8 mouse cellular contexts compared by ENCODE assay signal in genomic region chr2:30435326-30436155, GRCm38 (mm10). TPM values are rescaled to one million over a fixed set of nuclear protein-coding genes. Genes with fewer than 3 reads are reported as not detected.
DNase-seq lines count a peak whose midpoint lies in the region; ATAC-seq and TF ChIP-seq lines count a peak whose summit lies in the region.

No protein-coding gene starts in this region.

- WGBS in bone marrow, adult 2 months = 31% methylated on average over 5 of the region's 5 CpGs
- 53% methylated on average over 5 of the region's 5 CpGs for WGBS in embryonic facial prominence, embryonic 14.5 days
- 43% methylated on average over 5 of the region's 5 CpGs for WGBS in liver, postnatal 0 days (ENCODE audit: insufficient replicate concordance)
- WGBS in neural tube, embryonic 14.5 days = 55% methylated on average over 5 of the region's 5 CpGs

- ATAC-seq in embryonic facial prominence, embryonic 14.5 days (ENCODE audit: low read depth) = peak; percentile 56
- ATAC-seq in liver, postnatal 0 days = peak; percentile 78
- peak; percentile 65; the same call in 1 of the 2 replicates for ATAC-seq in neural tube, embryonic 14.5 days (ENCODE audit: low read depth)

- H3K4me2 ChIP-seq in embryonic facial prominence, embryonic 14.5 days (ENCODE audit: low read depth, low read length) = no peak overlapping the region
- H3K4me2 ChIP-seq in liver, postnatal 0 days (ENCODE audit: low read depth, low read length) = no peak overlapping the region
- H3K4me2 ChIP-seq in neural tube, embryonic 14.5 days (ENCODE audit: low read depth, low read length) = no peak overlapping the region

- H3K9me3 ChIP-seq in ES-Bruce4 (replicated peaks; ENCODE audit: control insufficient read depth, insufficient read depth, low read length, poor library complexity, severe bottlenecking) = no peaks in the 10 kb centered on the region
- no peaks in the 10 kb centered on the region for H3K9me3 ChIP-seq in embryonic facial prominence, embryonic 14.5 days (ENCODE audit: control insufficient read depth, low read length)
- H3K9me3 ChIP-seq in liver, postnatal 0 days (ENCODE audit: low read length) = no peaks in the 10 kb centered on the region
- H3K9me3 ChIP-seq in neural tube, embryonic 14.5 days (ENCODE audit: control insufficient read depth, low read length) = no peaks in the 10 kb centered on the region

- TF ChIP-seq CTCF in ES-Bruce4 (IDR thresholded peaks at IDR 0.05; ENCODE audit: low read depth, low read length) = peak; percentile 95
- peak; percentile 99 for TF ChIP-seq CTCF in bone marrow, adult 2 months (IDR thresholded peaks at IDR 0.05; ENCODE audit: control insufficient read depth, insufficient read depth, low read length)
- TF ChIP-seq CTCF in liver, postnatal 0 days (IDR thresholded peaks at IDR 0.05; ENCODE audit: low read depth) = peak; percentile 96

- H3K36me3 ChIP-seq in ES-Bruce4 (ENCODE audit: control insufficient read depth, insufficient read depth, low read length, poor library complexity, severe bottlenecking) = peaks cover 33% of the 10 kb centered on the region
- peaks cover 77% of the 10 kb centered on the region for H3K36me3 ChIP-seq in embryonic facial prominence, embryonic 14.5 days (ENCODE audit: control insufficient read depth, insufficient read depth, low read length)
- H3K36me3 ChIP-seq in liver, postnatal 0 days (replicated peaks; ENCODE audit: insufficient read depth, low read length) = peaks cover 83% of the 10 kb centered on the region
- peaks cover 51% of the 10 kb centered on the region for H3K36me3 ChIP-seq in neural tube, embryonic 14.5 days (ENCODE audit: control insufficient read depth, insufficient read depth, low read length)

- peak; percentile 80 for DNase-seq in embryonic facial prominence, embryonic 14.5 days (ENCODE audit: low spot score)
- DNase-seq in heart, postnatal 10 days = peak; percentile 81 to 85
- peak; percentile 70 to 81 for DNase-seq in kidney, postnatal 25 days
- DNase-seq in liver, postnatal 0 days = peak; percentile 74
- peak; percentile 28 to 73 for DNase-seq in thymus, postnatal 10 days (ENCODE audit: low spot score in 2 of 2)

- no peaks in the 10 kb centered on the region for H3K27me3 ChIP-seq in ES-Bruce4 (ENCODE audit: control insufficient read depth, insufficient read depth, low read length, poor library complexity, severe bottlenecking)
- H3K27me3 ChIP-seq in embryonic facial prominence, embryonic 14.5 days (replicated peaks; ENCODE audit: control insufficient read depth, insufficient read depth, low read length) = no peaks in the 10 kb centered on the region
- no peaks in the 10 kb centered on the region for H3K27me3 ChIP-seq in liver, postnatal 0 days (ENCODE audit: insufficient read depth, low read length)
- H3K27me3 ChIP-seq in neural tube, embryonic 14.5 days (ENCODE audit: control insufficient read depth, insufficient read depth, low read length) = no peaks in the 10 kb centered on the region

- intact Hi-C loops in heart, postnatal 10 days (cut with DNase I) = loop anchor here (1.0 to 5.0 kb wide), 4 partner anchors 109 to 499 kb away; no protein-coding TSS in a partner anchor

- TF ChIP-seq EP300 in ES-Bruce4 (IDR thresholded peaks at IDR 0.05; ENCODE audit: insufficient read depth, low read depth, low read length) = no peak
- TF ChIP-seq EP300 in liver, postnatal 0 days (IDR thresholded peaks at IDR 0.05; ENCODE audit: low read depth) = no peak

- no peak overlapping the region for H3K4me3 ChIP-seq in ES-Bruce4 (ENCODE audit: low read depth, low read length)
- H3K4me3 ChIP-seq in bone marrow, adult 2 months (replicated peaks; ENCODE audit: control insufficient read depth, low read depth, low read length) = no peak overlapping the region
- no peak overlapping the region for H3K4me3 ChIP-seq in embryonic facial prominence, embryonic 14.5 days (ENCODE audit: low read depth, low read length)
- no peak overlapping the region for H3K4me3 ChIP-seq in liver, postnatal 0 days (ENCODE audit: low read depth, low read length)
- no peak overlapping the region for H3K4me3 ChIP-seq in neural tube, embryonic 14.5 days (ENCODE audit: low read depth, low read length)

- H3K9ac ChIP-seq in ES-Bruce4 (ENCODE audit: low read depth, poor library complexity, severe bottlenecking) = no peak overlapping the region
- no peak overlapping the region for H3K9ac ChIP-seq in embryonic facial prominence, embryonic 14.5 days (ENCODE audit: low read depth, low read length)
- H3K9ac ChIP-seq in liver, postnatal 0 days (replicated peaks) = no peak overlapping the region
- no peak overlapping the region for H3K9ac ChIP-seq in neural tube, embryonic 14.5 days (replicated peaks; ENCODE audit: low read depth, low read length)

- no peak overlapping the region for H3K27ac ChIP-seq in ES-Bruce4 (ENCODE audit: insufficient read depth, low read length)
- H3K27ac ChIP-seq in bone marrow, adult 2 months (ENCODE audit: control insufficient read depth, insufficient read depth, low read depth, low read length, poor library complexity) = no peak overlapping the region
- H3K27ac ChIP-seq in embryonic facial prominence, embryonic 14.5 days (replicated peaks; ENCODE audit: low read depth, low read length) = no peak overlapping the region
- no peak overlapping the region for H3K27ac ChIP-seq in liver, postnatal 0 days (ENCODE audit: low read depth)
- no peak overlapping the region for H3K27ac ChIP-seq in neural tube, embryonic 14.5 days (ENCODE audit: low read depth, low read length)

- H3K4me1 ChIP-seq in ES-Bruce4 (ENCODE audit: control insufficient read depth, insufficient read depth, low read length) = no peaks in the 10 kb centered on the region
- no peaks in the 10 kb centered on the region for H3K4me1 ChIP-seq in bone marrow, adult 2 months (ENCODE audit: control insufficient read depth, insufficient read depth, low read length)
- peaks cover 8% of the 10 kb centered on the region for H3K4me1 ChIP-seq in embryonic facial prominence, embryonic 14.5 days (ENCODE audit: control insufficient read depth, insufficient read depth, low read length)
- H3K4me1 ChIP-seq in liver, postnatal 0 days (ENCODE audit: insufficient read depth) = peaks cover 3% of the 10 kb centered on the region; the same call in 1 of the 2 replicates
- peaks cover 9% of the 10 kb centered on the region for H3K4me1 ChIP-seq in neural tube, embryonic 14.5 days (ENCODE audit: control insufficient read depth, insufficient read depth, low read length)

- no peak for TF ChIP-seq POLR2A in ES-Bruce4 (IDR thresholded peaks at IDR 0.05; ENCODE audit: insufficient read depth, low read length)
- TF ChIP-seq POLR2A in bone marrow, adult 2 months (IDR thresholded peaks at IDR 0.05; ENCODE audit: borderline replicate concordance, control insufficient read depth, low read depth, low read length) = no peak

RNA-seq across cellular contexts. Expression of gene Ptpa, which starts 19.7 kb away (rescaled TPM):
- polyA plus RNA-seq in ES-Bruce4 (2011; ENCODE audit: insufficient read depth, insufficient read length, low read depth, missing spikeins) = 83.1 and 91.6 TPM in 2 replicates
- 199 and 273 TPM in 2 replicates for polyA plus RNA-seq in bone marrow, adult 2 months (2011; ENCODE audit: insufficient read depth, insufficient read length, low replicate concordance, missing spikeins)
- polyA plus RNA-seq in embryonic facial prominence, embryonic 14.5 days (2014; fragmentation: Nextera tagmentation; extraction: Ambion mirVana) = 70.2 and 77.1 TPM in 2 replicates
- 100 to 1,000 TPM; 125 to 133 TPM for total RNA-seq in heart, postnatal 10 days (2021)
- polyA plus RNA-seq in liver, postnatal 0 days (2015; fragmentation: Nextera tagmentation; extraction: Ambion mirVana) = 65.6 and 76.8 TPM in 2 replicates
- 65.8 and 70.7 TPM in 2 replicates for polyA plus RNA-seq in neural tube, embryonic 14.5 days (2014; fragmentation: Nextera tagmentation; extraction: Ambion mirVana)

RNA-seq across cellular contexts. Expression of gene Crat, which starts 19.9 kb away (rescaled TPM):
- 8.9 and 12.3 TPM in 2 replicates for polyA plus RNA-seq in ES-Bruce4 (2011; ENCODE audit: insufficient read depth, insufficient read length, low read depth, missing spikeins)
- polyA plus RNA-seq in bone marrow, adult 2 months (2011; ENCODE audit: insufficient read depth, insufficient read length, low replicate concordance, missing spikeins) = 28.6 and 37.9 TPM in 2 replicates
- polyA plus RNA-seq in embryonic facial prominence, embryonic 14.5 days (2014; fragmentation: Nextera tagmentation; extraction: Ambion mirVana) = 43.5 and 46.9 TPM in 2 replicates
- 100 to 1,000 TPM; 448 to 485 TPM for total RNA-seq in heart, postnatal 10 days (2021)
- 57.5 and 64.3 TPM in 2 replicates for polyA plus RNA-seq in liver, postnatal 0 days (2015; fragmentation: Nextera tagmentation; extraction: Ambion mirVana)
- polyA plus RNA-seq in neural tube, embryonic 14.5 days (2014; fragmentation: Nextera tagmentation; extraction: Ambion mirVana) = 27.7 and 32.4 TPM in 2 replicates

RNA-seq across cellular contexts. Expression of gene Ier5l, which starts 38.5 kb away (rescaled TPM):
- 5.3 and 6.2 TPM in 2 replicates for polyA plus RNA-seq in ES-Bruce4 (2011; ENCODE audit: insufficient read depth, insufficient read length, low read depth, missing spikeins)
- 0.84 and 1.1 TPM in 2 replicates for polyA plus RNA-seq in bone marrow, adult 2 months (2011; ENCODE audit: insufficient read depth, insufficient read length, low replicate concordance, missing spikeins)
- 3.4 TPM in 2 replicates for polyA plus RNA-seq in embryonic facial prominence, embryonic 14.5 days (2014; fragmentation: Nextera tagmentation; extraction: Ambion mirVana)
- total RNA-seq in heart, postnatal 10 days (2021) = 10 to 100 TPM in 1 of 2 experiments, 1 to 10 TPM in 1; 9.5 to 12.2 TPM
- polyA plus RNA-seq in liver, postnatal 0 days (2015; fragmentation: Nextera tagmentation; extraction: Ambion mirVana) = 0.31 and 0.69 TPM in 2 replicates
- polyA plus RNA-seq in neural tube, embryonic 14.5 days (2014; fragmentation: Nextera tagmentation; extraction: Ambion mirVana) = 2.3 and 2.6 TPM in 2 replicates

RNA-seq across cellular contexts. Expression of gene Dolpp1, which starts 43.5 kb away (rescaled TPM):
- 42.3 and 44.3 TPM in 2 replicates for polyA plus RNA-seq in ES-Bruce4 (2011; ENCODE audit: insufficient read depth, insufficient read length, low read depth, missing spikeins)
- polyA plus RNA-seq in bone marrow, adult 2 months (2011; ENCODE audit: insufficient read depth, insufficient read length, low replicate concordance, missing spikeins) = 30.0 and 40.3 TPM in 2 replicates
- polyA plus RNA-seq in embryonic facial prominence, embryonic 14.5 days (2014; fragmentation: Nextera tagmentation; extraction: Ambion mirVana) = 28.5 and 29.0 TPM in 2 replicates
- total RNA-seq in heart, postnatal 10 days (2021) = 10 to 100 TPM; 11.6 to 14.7 TPM
- 12.0 and 12.2 TPM in 2 replicates for polyA plus RNA-seq in liver, postnatal 0 days (2015; fragmentation: Nextera tagmentation; extraction: Ambion mirVana)
- 51.5 and 57.7 TPM in 2 replicates for polyA plus RNA-seq in neural tube, embryonic 14.5 days (2014; fragmentation: Nextera tagmentation; extraction: Ambion mirVana)
